Mouse (Mus musculus): ENCODE measurements around the gene Ankrd17. TPM values are rescaled to one million over a fixed set of nuclear protein-coding genes. Genes with fewer than 3 reads are reported as not detected.
A peak's percentile ranks its signal among the peaks of the same experiment; 100 is the strongest.

Ankrd17 gene
- total RNA-seq, 2 experiments from 2014 or later = 75.6 to 89.5 TPM

- DNase-seq (ENCODE audit: low spot score in 2 of 2) = no peak
Observed at GRCm38 (mm10) chr5:90222937-90223336, 143.4 kb downstream of the Ankrd17 start.

- DNase-seq (ENCODE audit: low spot score in 2 of 2) = peak in 1 of 2 experiments; percentile 37
Observed at GRCm38 (mm10) chr5:90217791-90218190, 148.6 kb downstream of the Ankrd17 start.

DNA sequence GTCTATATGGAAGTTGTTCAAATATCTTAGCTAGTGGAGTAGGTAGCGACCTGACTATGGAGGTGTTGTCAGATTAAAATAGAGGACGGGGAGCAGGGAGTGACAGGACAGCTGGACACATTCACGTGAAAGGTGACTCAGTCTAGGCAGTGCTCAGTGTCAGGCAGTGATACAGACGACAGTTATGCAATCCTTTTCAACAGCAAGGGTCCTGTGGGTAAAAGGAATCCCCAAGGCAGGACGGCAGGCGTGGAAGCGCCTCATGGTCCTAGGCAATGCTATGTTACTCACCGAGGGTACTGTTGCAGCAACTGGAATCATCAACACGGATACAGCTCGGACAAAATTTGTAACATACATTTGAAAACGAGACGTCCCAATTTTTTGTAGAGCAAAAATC lies 149.2 kb downstream of the Ankrd17 start:
- DNase-seq (ENCODE audit: low spot score in 2 of 2) = peak in 1 of 2 experiments; percentile 26

DNA sequence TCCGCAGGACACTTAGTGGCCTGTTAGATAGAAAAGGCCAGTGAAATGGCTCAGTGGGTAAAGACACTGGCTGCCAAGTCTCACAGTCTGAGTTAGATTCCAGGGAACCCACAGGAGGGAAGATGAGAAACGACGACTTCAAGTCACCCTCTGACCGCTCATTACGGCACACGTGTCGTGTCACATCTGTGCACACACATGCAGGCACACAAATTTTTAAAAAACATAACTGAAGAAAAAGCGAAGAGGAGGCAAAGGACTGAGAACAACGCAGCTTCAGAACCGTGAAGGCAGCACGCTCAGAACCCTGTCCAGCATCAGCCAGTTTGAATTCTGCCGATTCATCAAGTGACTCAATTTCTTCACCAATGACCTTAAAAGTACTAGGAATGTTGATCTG lies 153.0 kb downstream of the Ankrd17 start:
- no peak for DNase-seq (ENCODE audit: low spot score in 2 of 2)

DNA sequence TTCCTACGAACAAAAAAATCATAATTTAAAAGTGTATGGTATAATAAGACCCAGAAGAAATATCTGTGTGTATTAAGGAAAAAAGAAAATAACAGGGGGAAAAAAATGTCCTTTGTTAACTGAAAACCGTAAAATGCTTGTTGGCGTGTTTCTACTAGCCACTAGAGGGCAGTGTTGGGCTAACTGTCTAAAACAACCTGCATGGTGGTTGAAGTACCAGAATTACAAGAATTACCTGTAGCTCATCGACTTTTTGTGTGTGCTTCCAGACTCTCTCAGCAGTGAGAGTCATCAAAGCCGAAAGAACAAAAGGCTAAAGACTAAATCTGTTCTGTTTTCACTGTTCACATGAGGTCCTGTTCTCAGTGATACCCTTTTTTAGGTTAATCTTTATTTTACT lies 163.2 kb downstream of the Ankrd17 start:
- no peak for DNase-seq (ENCODE audit: low spot score in 2 of 2)

GRCm38 (mm10) chr5:90202447-90203117 lies 163.8 kb downstream of the Ankrd17 start:
- no peak for DNase-seq (ENCODE audit: low spot score in 2 of 2)

DNA sequence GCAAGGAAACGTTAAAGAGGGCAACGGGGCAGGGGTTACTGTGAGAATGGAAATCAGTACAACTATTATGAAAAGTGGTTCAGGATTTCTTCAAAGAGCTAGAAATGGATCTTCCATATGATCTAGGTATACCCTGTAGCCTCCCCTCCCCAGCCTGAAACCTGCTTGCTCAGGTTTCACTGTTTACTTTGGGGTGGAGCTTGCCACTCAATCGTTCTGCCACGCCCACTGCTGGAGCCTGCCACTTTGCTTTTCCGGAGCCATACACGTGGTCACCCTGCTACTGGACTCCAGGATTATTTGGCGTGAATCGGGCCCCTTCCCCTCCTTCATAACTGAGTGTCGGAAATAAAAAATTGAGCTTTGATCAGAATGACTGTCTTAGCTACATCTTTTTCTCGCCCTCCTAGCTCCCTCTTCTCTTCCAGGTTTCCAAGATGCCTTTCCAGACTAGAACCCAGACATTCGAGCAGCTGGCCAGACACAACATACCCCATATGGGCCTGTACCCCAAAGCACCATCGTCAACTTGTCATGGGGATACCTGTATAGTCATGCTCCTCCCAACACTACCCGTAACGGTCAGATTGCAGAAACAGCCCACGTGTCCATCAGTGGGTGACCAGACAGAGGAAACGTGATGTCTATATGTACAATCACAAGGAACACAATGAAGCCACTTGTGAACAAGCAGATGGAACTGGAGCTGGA lies 166.3 kb downstream of the Ankrd17 start:
- no peak for DNase-seq (ENCODE audit: low spot score in 2 of 2)

DNA sequence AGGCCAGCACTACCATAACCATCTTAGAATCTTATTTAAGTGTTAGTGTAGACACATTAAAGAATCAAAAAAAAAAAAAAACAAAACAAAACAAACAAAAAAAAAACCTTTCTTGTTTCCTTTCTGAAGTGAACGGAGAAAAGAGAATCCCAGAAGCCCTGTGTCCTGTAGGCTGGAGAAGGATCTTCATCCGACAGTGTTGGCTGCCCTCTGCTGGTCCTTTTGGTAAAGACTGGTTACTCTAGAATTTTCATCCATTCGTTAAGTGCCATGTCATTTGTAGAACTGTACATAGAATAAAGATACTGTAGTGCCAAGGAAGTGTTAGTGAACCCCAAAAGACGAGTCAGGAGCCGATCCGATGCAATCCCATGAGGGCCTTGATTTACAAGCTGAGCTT lies 171.5 kb downstream of the Ankrd17 start:
- peak; percentile 42 to 50 for DNase-seq (ENCODE audit: low spot score in 2 of 2)

GRCm38 (mm10) chr5:90182782-90183181 lies 183.6 kb downstream of the Ankrd17 start:
- DNase-seq (ENCODE audit: low spot score in 2 of 2) = no peak

GRCm38 (mm10) chr5:90179094-90179493 lies 187.3 kb downstream of the Ankrd17 start:
- no peak for DNase-seq (ENCODE audit: low spot score in 2 of 2)

- DNase-seq (ENCODE audit: low spot score in 2 of 2) = no peak
Observed at GRCm38 (mm10) chr5:90178116-90178515, 188.3 kb downstream of the Ankrd17 start.

Other genes with a start within 250 kb of the Ankrd17 start
- 10 to 100 TPM; 26.1 to 48.9 TPM for gene Cox18, start 142.6 kb downstream of the Ankrd17 start, total RNA-seq (2021)
- 1 to 10 TPM; 2.5 to 2.9 TPM for gene Gm9958, start 627 bp upstream of the Ankrd17 start, total RNA-seq (2021)
- gene Alb, start 94.3 kb upstream of the Ankrd17 start, total RNA-seq (2021) = 10 to 100 TPM in 1 of 2 experiments, 1 to 10 TPM in 1; 1.3 to 11.4 TPM
- not detected for gene Afp, start 124.2 kb upstream of the Ankrd17 start, total RNA-seq (2021)
- gene Afm, start 152.4 kb upstream of the Ankrd17 start, total RNA-seq (2021) = under 1 TPM in 1 of 2 experiments, not detected in 1; 0.13 TPM
- gene 5830473C10Rik, start 194.5 kb upstream of the Ankrd17 start, total RNA-seq (2021) = not detected

All from adrenal gland, adult 18-20 months (tissue).